Mouse (Mus musculus): ENCODE results near the gene 1810046K07Rik.

- no peak for TF ChIP-seq CTCF (IDR thresholded peaks at IDR 0.05; ENCODE audit: extremely low read depth, insufficient read depth, insufficient read length, insufficient replicate concordance)
- TF ChIP-seq POLR2A (IDR thresholded peaks at IDR 0.05; ENCODE audit: low read depth, low read length): no peak
These were observed 56.6 kb downstream of the 1810046K07Rik start for GRCm38 (mm10) chr9:51272102-51272501.

Data from spleen, adult 2 months (tissue).